Mouse (Mus musculus): Measurements from ENCODE around the gene Fam47e.

DNA sequence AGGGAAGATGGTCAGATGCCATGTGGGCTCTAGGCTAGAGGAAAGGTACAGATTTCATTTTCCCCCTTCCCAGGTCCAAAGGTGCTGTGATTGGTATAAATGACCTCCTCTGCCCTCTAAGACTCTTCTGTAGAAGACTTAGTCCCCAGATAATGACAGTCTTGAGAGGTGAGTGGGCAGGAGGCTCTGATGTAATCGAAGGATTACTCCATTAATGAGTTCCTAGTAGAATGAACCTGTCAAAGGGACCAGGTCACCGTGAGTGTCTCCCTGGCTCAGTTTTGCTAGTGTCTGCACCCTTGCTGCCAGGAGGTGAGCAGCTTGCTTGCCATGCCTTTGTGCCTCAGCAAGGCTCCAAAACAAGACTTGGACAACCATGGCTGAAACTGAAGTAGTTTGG lies 2.3 kb upstream of the Fam47e start:
- no peak for TF ChIP-seq CTCF (IDR thresholded peaks at IDR 0.05)
- TF ChIP-seq EP300 (IDR thresholded peaks at IDR 0.05) = no peak
